Mouse (Mus musculus) granulocyte monocyte progenitor cell, adult 5-6 weeks (primary cell): ENCODE measurements around the gene Il27. TPM values are rescaled to one million over a fixed set of nuclear protein-coding genes. Genes with fewer than 3 reads are reported as not detected.

Experiments used
- ATAC-seq: replicated peaks from 2 replicates; pipeline ENCODE4 v1.8.0; 2016; ENCODE audit warnings: mild to moderate bottlenecking, moderate TSS enrichment, inconsistent platforms; ENCODE audit not compliant: poor library complexity, severe bottlenecking
- total RNA-seq, 2 experiments: library from RNA; stranded (forward) in 1 of 2; stranded (reverse) in 1 of 2; fragments of 200-712, 200-1000 nt in 1 of 2; fragments of >200 nt in 1 of 2; fragmentation: Nextera tagmentation in 1 of 2; gene quantifications; 2 replicates each; pipeline ENCODE4 v1.2.3; 2014 to 2017

Il27 gene
- total RNA-seq, 2 experiments from 2014 or later = 1.2 TPM; not detected in 1

- ATAC-seq = no peak
Observed at GRCm38 (mm10) chr7:126607796-126608195, 13.1 kb upstream of the Il27 start.

GRCm38 (mm10) chr7:126607064-126607463 lies 12.3 kb upstream of the Il27 start:
- peak; percentile 60 for ATAC-seq

GRCm38 (mm10) chr7:126606611-126607010 lies 11.9 kb upstream of the Il27 start:
- ATAC-seq = peak; percentile 65

- ATAC-seq = peak; percentile 45
Observed at GRCm38 (mm10) chr7:126602650-126603049, 7.9 kb upstream of the Il27 start.

GRCm38 (mm10) chr7:126601896-126602295 lies 7.2 kb upstream of the Il27 start:
- ATAC-seq = peak; percentile 58

- ATAC-seq = no peak
Observed at GRCm38 (mm10) chr7:126598919-126599318, 4.2 kb upstream of the Il27 start.

GRCm38 (mm10) chr7:126596414-126596813 lies 1.7 kb upstream of the Il27 start:
- peak; percentile 73 for ATAC-seq

- no peak for ATAC-seq
Observed at GRCm38 (mm10) chr7:126595890-126596289, 1.1 kb upstream of the Il27 start.

- ATAC-seq = no peak
Observed at GRCm38 (mm10) chr7:126587779-126588178, 7.0 kb downstream of the Il27 start.

GRCm38 (mm10) chr7:126586839-126587238 lies 7.9 kb downstream of the Il27 start:
- ATAC-seq = no peak

- 0 out of 2 replicates have a peak, but pooled peaks have one; percentile 11 for ATAC-seq
Observed at GRCm38 (mm10) chr7:126585717-126586116, 9.0 kb downstream of the Il27 start, which contains the start of gene Cln3. TSS of gene Cln3 (minus strand) at chr7:126585817.

- ATAC-seq = peak; percentile 74
Observed at GRCm38 (mm10) chr7:126584506-126584977, 10.2 kb downstream of the Il27 start, which contains the start of gene Apobr. TSS of gene Apobr (plus strand) at chr7:126584942.

GRCm38 (mm10) chr7:126583761-126584160 lies 11.0 kb downstream of the Il27 start:
- ATAC-seq = no peak

GRCm38 (mm10) chr7:126583251-126583709 lies 11.5 kb downstream of the Il27 start:
- peak; percentile 38 for ATAC-seq

- ATAC-seq = no peak
Observed at GRCm38 (mm10) chr7:126582759-126583158, 12.0 kb downstream of the Il27 start.

GRCm38 (mm10) chr7:126581661-126582060 lies 13.1 kb downstream of the Il27 start:
- ATAC-seq = no peak

- no peak for ATAC-seq
Observed at GRCm38 (mm10) chr7:126579172-126579571, 15.6 kb downstream of the Il27 start.

- peak; percentile 83 for ATAC-seq
Observed at GRCm38 (mm10) chr7:126576946-126577345, 17.8 kb downstream of the Il27 start.

GRCm38 (mm10) chr7:126566094-126566765 lies 28.5 kb downstream of the Il27 start, which contains the start of gene Eif3c:
TSS of gene Eif3c (minus strand) at chr7:126566411.
- peak; percentile 94 for ATAC-seq

GRCm38 (mm10) chr7:126565693-126566092 lies 29.0 kb downstream of the Il27 start:
- peak; percentile 64 for ATAC-seq

GRCm38 (mm10) chr7:126556635-126557034 lies 38.1 kb downstream of the Il27 start:
- no peak for ATAC-seq

- ATAC-seq = no peak
Observed at GRCm38 (mm10) chr7:126554796-126555195, 39.9 kb downstream of the Il27 start.
